Mouse (Mus musculus) left cerebral cortex, postnatal 36 days (tissue): ENCODE data around the gene Olfr697. TPM values are rescaled to one million over a fixed set of nuclear protein-coding genes. Genes with fewer than 3 reads are reported as not detected.
"Not testable (repeated sequence)": the region's sequence is repeated elsewhere in the genome, so short reads cannot be mapped to it uniquely, and the experiment has no call there.

ENCODE experiments used
- DNase-seq, 2 experiments: peaks; one replicate each; pipeline ENCODE4 v3.0.0; 2021 to 2022; ENCODE audit warnings: low spot score in 2 of 2, mixed read lengths in 1 of 2
- intact Hi-C: fragments of 180-260 bp; cut with DNase I; formaldehyde crosslinking; loops from one replicate; pipeline ENCODE4 v1.15.1; 2025
- total RNA-seq, 2 experiments: library from RNA; stranded (reverse); gene quantifications; 2 replicates each; pipeline ENCODE4 v1.2.3; 2021

Gene Olfr697
- not detected for total RNA-seq

- intact Hi-C loops, result no loop called here
- DNase-seq, result no peak
Observed at GRCm38 (mm10) chr7:106742343-106742742, at the start of gene Olfr697. TSS of gene Olfr697 (minus strand) at chr7:106742443.

DNA sequence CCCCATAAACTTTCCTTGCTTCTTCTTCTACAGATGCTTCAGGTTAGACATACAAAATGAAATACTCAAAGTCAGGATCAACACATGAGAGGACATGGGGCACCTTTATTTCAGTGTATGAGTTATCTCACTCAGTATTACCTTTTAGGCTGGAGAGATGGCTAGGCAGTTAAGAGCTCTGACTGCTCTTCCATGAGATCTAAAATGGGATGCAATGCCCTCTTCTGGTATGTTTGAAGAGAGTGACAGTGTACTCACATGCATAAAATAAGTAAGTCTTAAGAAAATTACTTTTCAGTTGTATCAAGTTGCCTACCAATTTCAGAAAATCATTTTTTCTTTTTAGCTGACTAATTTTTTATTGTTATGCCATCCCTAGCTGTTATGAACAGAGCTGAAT, 46.1 kb upstream of the Olfr697 start:
- intact Hi-C loops, result no loop called here
- DNase-seq, result no peak

DNA sequence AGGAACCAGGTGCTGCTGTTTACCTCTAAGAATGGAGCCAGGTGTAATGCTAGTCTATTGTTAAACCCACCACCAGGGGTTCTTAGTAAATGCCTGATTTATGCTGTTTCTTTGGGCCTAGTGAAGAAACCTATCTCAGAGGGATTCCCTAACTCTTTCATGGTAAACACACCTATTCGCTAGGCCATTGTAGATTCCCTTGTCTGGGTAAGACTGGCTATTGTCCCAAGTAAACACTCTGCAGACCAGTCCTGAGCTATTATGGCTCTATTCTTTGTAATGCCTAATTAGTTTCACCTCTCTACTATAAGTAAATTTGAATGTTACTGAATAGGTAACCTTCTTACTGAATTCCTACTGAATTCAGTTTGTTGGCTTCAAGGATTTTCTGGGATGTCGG, 18.8 kb upstream of the Olfr697 start:
- intact Hi-C loops, DNase-seq: not testable (repeated sequence)

DNA sequence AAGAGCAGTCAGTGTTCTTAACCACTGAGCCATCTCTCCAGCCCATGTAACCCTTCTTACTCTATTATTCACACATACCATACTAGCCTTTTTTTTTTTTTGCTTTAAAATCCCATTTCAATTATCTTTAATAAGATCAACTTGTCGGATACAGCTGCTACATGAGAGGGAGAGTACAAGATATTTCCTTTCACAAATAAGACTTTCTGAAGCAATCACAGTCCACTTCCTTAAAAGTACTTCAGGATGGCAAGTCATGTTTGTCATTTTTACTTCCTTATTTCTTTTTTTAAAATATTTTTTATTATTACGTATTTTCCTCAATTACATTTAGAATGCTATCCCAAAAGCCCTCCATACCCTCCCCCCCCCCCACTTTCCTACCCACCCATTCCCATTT, 16.6 kb upstream of the Olfr697 start:
- intact Hi-C loops, result no loop called here

DNA sequence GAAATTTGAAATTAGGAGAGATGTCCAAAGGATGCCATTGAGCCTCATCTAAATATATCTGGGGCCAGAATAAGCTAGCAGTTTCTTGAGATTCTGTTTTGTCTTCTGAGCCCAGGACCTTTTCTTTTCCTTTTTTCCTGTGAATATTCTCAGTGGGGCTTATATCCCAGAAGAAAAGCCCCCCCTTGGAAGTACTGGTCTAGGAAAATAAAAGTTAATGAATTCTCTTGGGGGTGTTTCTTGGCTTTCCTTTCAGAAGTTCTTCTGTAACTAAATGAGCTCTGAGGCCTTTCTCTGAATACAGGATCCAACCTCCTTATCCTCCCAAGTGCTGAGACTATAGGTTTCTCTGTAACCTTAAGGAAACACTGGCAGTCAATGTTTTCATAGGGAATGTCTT, 13.1 kb upstream of the Olfr697 start, which contains the start of gene Olfr698:
Olfr698 (minus strand) TSS at position 101 of the 400 bp plus-strand sequence.
- intact Hi-C loops, result no loop called here
- DNase-seq, result no peak

More for the DNA sequence above, 16.6 kb upstream of the Olfr697 start:
- no peak for DNase-seq

GRCm38 (mm10) chr7:106745811-106746210, 3.6 kb upstream of the Olfr697 start:
- intact Hi-C loops, result no loop called here
- no peak for DNase-seq

GRCm38 (mm10) chr7:106737028-106737427, 5.2 kb downstream of the Olfr697 start:
- intact Hi-C loops, result no loop called here
- no peak for DNase-seq

- no peak for DNase-seq
- intact Hi-C loops, result no loop called here
Observed at GRCm38 (mm10) chr7:106733717-106734116, 8.5 kb downstream of the Olfr697 start.

- intact Hi-C loops, result not testable (repeated sequence)
Observed at GRCm38 (mm10) chr7:106725654-106726053, 16.6 kb downstream of the Olfr697 start.

DNA sequence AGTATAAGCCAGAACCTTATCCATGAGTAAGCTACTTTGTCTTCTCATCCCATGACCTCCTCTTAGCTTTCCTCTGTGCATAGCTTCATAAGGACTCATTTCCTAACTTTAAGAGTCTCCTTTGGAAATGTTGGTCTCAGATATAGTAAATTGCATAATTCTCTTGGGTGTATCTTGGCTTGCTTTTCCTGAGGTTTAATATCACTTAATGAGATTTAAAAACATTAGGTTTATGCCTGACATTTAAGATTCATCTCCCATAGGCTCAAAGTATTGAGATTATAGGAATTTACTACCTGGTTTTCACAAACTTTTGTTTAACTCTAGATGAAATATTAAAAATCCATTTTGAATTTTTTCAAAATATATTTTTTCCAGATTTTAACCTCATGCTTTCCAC, 25.9 kb downstream of the Olfr697 start, which contains the start of gene Olfr695:
Olfr695 (minus strand) TSS at position 101 of the 400 bp plus-strand sequence.
- intact Hi-C loops, result no loop called here
- no peak for DNase-seq

More at GRCm38 (mm10) chr7:106725654-106726053, 16.6 kb downstream of the Olfr697 start:
- not testable (repeated sequence) for DNase-seq

- DNase-seq, result no peak
- intact Hi-C loops, result no loop called here
Observed at GRCm38 (mm10) chr7:106711463-106711862, 30.8 kb downstream of the Olfr697 start.

DNA sequence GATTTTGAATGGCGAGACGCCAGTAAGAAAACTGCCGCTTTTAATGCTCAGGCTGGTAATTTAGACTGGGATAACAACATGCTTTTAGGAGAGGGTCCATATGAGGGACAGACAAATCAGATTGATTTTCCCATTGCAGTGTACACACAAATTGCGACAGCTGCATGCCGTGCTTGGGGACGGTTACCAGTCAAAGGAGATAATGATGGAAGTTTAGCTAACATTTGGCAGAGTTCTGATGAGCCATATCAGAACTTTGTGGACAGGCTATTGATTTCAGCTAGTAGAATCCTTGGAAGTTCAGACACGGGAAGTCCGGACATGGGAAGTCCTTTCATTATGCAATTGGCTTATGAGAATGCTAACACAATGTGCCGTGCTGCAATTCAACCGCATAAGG, 34.5 kb downstream of the Olfr697 start:
- intact Hi-C loops, DNase-seq: not testable (repeated sequence)

DNA sequence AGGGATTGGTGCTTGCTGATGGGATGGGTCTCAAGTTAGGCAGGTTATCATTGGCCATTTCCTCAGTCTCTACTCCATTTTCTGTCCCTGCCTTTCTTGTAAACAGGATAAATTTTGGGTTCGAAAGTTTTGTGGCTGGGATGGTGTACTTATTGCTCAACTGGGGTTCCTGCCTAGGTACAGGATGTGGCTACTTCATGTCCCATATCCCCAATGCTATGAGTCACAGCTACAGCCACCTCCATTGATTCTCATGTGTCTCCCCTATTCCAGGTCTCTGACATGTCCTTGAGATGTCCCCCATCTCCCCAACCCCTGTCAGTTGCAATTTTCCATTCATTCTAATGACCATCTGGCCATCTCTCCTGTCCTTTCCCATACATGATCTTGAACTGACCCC, 45.4 kb downstream of the Olfr697 start:
- no peak for DNase-seq
- intact Hi-C loops, result no loop called here

GRCm38 (mm10) chr7:106692976-106693375, 49.3 kb downstream of the Olfr697 start:
- intact Hi-C loops, result no loop called here
- DNase-seq, result no peak

GRCm38 (mm10) chr7:106691714-106692113, 50.5 kb downstream of the Olfr697 start, which contains the start of gene Olfr694:
TSS of gene Olfr694 (minus strand) at chr7:106691814.
- no peak for DNase-seq
- intact Hi-C loops, result no loop called here

Other genes with a start within 250 kb of the Olfr697 start
- gene Olfr693, start 61.9 kb downstream of the Olfr697 start, total RNA-seq, result not detected
- not detected for gene Olfr694, start 50.6 kb downstream of the Olfr697 start, total RNA-seq
- gene Olfr695, start 26.0 kb downstream of the Olfr697 start, total RNA-seq, result not detected
- gene Olfr698, start 13.0 kb upstream of the Olfr697 start, total RNA-seq, result not detected
- gene Olfr699, start 50.8 kb upstream of the Olfr697 start, total RNA-seq, result not detected
- gene Olfr700, start 66.4 kb upstream of the Olfr697 start, total RNA-seq, result not detected
- gene Olfr701, start 71.7 kb upstream of the Olfr697 start, total RNA-seq, result not detected
- not detected for gene Olfr702, start 91.5 kb upstream of the Olfr697 start, total RNA-seq
- gene Olfr703, start 100.9 kb upstream of the Olfr697 start, total RNA-seq, result not detected
- gene Olfr704, start 120.7 kb upstream of the Olfr697 start, total RNA-seq, result not detected
- gene Olfr705, start 134.4 kb upstream of the Olfr697 start, total RNA-seq, result not detected
- gene Olfr706, start 145.7 kb upstream of the Olfr697 start, total RNA-seq, result not detected
- not detected for gene Olfr707, start 158.8 kb upstream of the Olfr697 start, total RNA-seq
- gene Olfr1532-ps1, start 165.6 kb upstream of the Olfr697 start, total RNA-seq, result not detected
- under 1 TPM in 1 of 2 experiments, not detected in 1; 0.09 TPM for gene Olfr709-ps1, start 189.8 kb upstream of the Olfr697 start, total RNA-seq
- gene Olfr710, start 205.9 kb upstream of the Olfr697 start, total RNA-seq, result not detected
- gene Olfr6, start 221.5 kb upstream of the Olfr697 start, total RNA-seq, result not detected
- gene Olfr711, start 233.0 kb upstream of the Olfr697 start, total RNA-seq, result not detected